In the genomic region with DNA sequence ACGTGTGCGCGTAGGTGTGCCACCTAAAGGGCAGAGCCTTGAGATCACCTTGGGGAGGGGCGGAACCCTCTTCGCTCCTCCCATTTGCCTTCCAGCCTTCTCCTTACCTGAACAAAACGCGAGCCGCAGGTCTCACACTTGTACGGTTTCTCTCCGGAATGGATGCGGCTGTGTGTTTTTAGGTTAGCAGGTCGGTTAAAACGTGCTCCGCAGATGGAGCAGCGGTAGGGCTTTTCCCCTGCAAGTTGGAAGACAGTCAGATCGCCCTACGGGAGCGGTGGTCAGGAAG, we compare ENCODE assay signal across 9 mouse cellular contexts. TPM values are rescaled to one million over a fixed set of nuclear protein-coding genes. Genes with fewer than 3 reads are reported as not detected.
DNase-seq lines count a peak whose midpoint lies in the region; ATAC-seq and TF ChIP-seq lines count a peak whose summit lies in the region.
"Had no signal": no experiment of that assay in that cellular context is flagged by ENCODE, and none has a peak within 500 bp of the region (broad histone marks: within the 10 kb centered on the region; RNA-seq: fewer than 3 reads in every experiment).

No protein-coding gene starts in this region.

- peak overlapping the region; percentile 90 for H3K27ac ChIP-seq in heart, postnatal 0 days (ENCODE audit: low read depth)
- H3K27ac ChIP-seq in liver, embryonic 12.5 days, result peak overlapping the region; percentile 59; the same call in 1 of the 2 replicates
- H3K27ac ChIP-seq in stomach, embryonic 14.5 days (ENCODE audit: low read length), result no peak overlapping the region

- peaks cover 8% of the 10 kb centered on the region for H3K4me1 ChIP-seq in lung, adult 2 months (ENCODE audit: control insufficient read depth, insufficient read depth, low read length)
- 0 out of 2 replicates have a peak, but pooled peaks cover 7% of the 10 kb centered on the region for H3K4me1 ChIP-seq in heart, postnatal 0 days (ENCODE audit: control insufficient read depth, insufficient read depth)
- peaks cover 93% of the 10 kb centered on the region for H3K4me1 ChIP-seq in liver, embryonic 12.5 days
- peaks cover 11% of the 10 kb centered on the region; the same call in 1 of the 2 replicates for H3K4me1 ChIP-seq in stomach, embryonic 14.5 days (ENCODE audit: control insufficient read depth, insufficient read depth, low read length)

- TF ChIP-seq POLR2A in lung, adult 2 months (IDR thresholded peaks at IDR 0.05; ENCODE audit: borderline replicate concordance, extremely low read depth, low read depth, low read length), result no peak

- intact Hi-C loops in left cerebral cortex, postnatal 4 days (cut with DNase I), result no loop called here

- TF ChIP-seq CTCF in lung, adult 2 months (IDR thresholded peaks at IDR 0.05; ENCODE audit: insufficient read depth, low read length), result no peak
- TF ChIP-seq CTCF in heart, postnatal 0 days (IDR thresholded peaks at IDR 0.05; ENCODE audit: low read depth), result no peak

- H3K36me3 ChIP-seq in heart, postnatal 0 days (replicated peaks; ENCODE audit: control insufficient read depth, insufficient read depth, low read length), result peaks cover 9% of the 10 kb centered on the region
- H3K36me3 ChIP-seq in liver, embryonic 12.5 days, result no peaks in the 10 kb centered on the region
- no peaks in the 10 kb centered on the region; the same call in 1 of the 2 replicates for H3K36me3 ChIP-seq in stomach, embryonic 14.5 days (ENCODE audit: control insufficient read depth, insufficient read depth, low read length)

- 22% methylated on average over 18 of the region's 18 CpGs for WGBS in lung, adult 2 months
- 7% methylated on average over 18 of the region's 18 CpGs for WGBS in heart, postnatal 0 days
- WGBS in liver, embryonic 12.5 days (ENCODE audit: insufficient replicate concordance), result 36% methylated on average over 18 of the region's 18 CpGs
- 8% methylated on average over 18 of the region's 18 CpGs for WGBS in stomach, embryonic 14.5 days

- H3K9me3 ChIP-seq in heart, postnatal 0 days (replicated peaks; ENCODE audit: control insufficient read depth, low read length), result no peaks in the 10 kb centered on the region
- H3K9me3 ChIP-seq in liver, embryonic 12.5 days (replicated peaks), result no peaks in the 10 kb centered on the region
- H3K9me3 ChIP-seq in stomach, embryonic 14.5 days (ENCODE audit: control insufficient read depth, low read depth, low read length), result no peaks in the 10 kb centered on the region

- H3K4me3 ChIP-seq in lung, adult 2 months (replicated peaks; ENCODE audit: extremely low read depth, low read depth, low read length), result peak overlapping the region; percentile 3
- peak overlapping the region; percentile 51 for H3K4me3 ChIP-seq in heart, postnatal 0 days (ENCODE audit: low read depth, low read length)
- peak overlapping the region; percentile 31 for H3K4me3 ChIP-seq in liver, embryonic 12.5 days
- peak overlapping the region; percentile 11 for H3K4me3 ChIP-seq in stomach, embryonic 14.5 days (ENCODE audit: low read depth, low read length)

- H3K27me3 ChIP-seq in heart, postnatal 0 days (ENCODE audit: control insufficient read depth, insufficient read depth, low read length), result peaks cover 44% of the 10 kb centered on the region
- peaks cover 50% of the 10 kb centered on the region for H3K27me3 ChIP-seq in liver, embryonic 12.5 days (replicated peaks)
- H3K27me3 ChIP-seq in stomach, embryonic 14.5 days (ENCODE audit: control insufficient read depth, insufficient read depth, low read length), result peaks cover 19% of the 10 kb centered on the region

- no peak for ATAC-seq in heart, postnatal 0 days (ENCODE audit: insufficient read depth, low read depth)
- ATAC-seq in liver, embryonic 12.5 days, result no peak
- ATAC-seq in stomach, embryonic 14.5 days (ENCODE audit: insufficient number of reproducible peaks, insufficient read depth, low FRiP score, low read depth), result no peak

- peak overlapping the region; percentile 60 for H3K4me2 ChIP-seq in heart, postnatal 0 days (ENCODE audit: low read depth, low read length)
- peak overlapping the region; percentile 81 for H3K4me2 ChIP-seq in liver, embryonic 12.5 days
- peak overlapping the region; percentile 53 for H3K4me2 ChIP-seq in stomach, embryonic 14.5 days (replicated peaks; ENCODE audit: low read depth, low read length)

- DNase-seq in lung, adult 2 months, result peak; percentile 56
- no peak for DNase-seq in lung, postnatal 14 days
- no peak for DNase-seq in heart, postnatal 0 days (ENCODE audit: low spot score)
- no peak for DNase-seq in c-Kit-positive CD71-positive TER-119-positive erythroid progenitor cells, embryonic 14.5 days (ENCODE audit: low spot score)
- DNase-seq in layer of hippocampus, adult 11-12 months (ENCODE audit: low spot score), result no peak
- DNase-seq in left cerebral cortex, postnatal 4 days, result no peak
- DNase-seq: adrenal gland, postnatal 36 days had no signal

- TF ChIP-seq EP300 in heart, postnatal 0 days (IDR thresholded peaks at IDR 0.05; ENCODE audit: low read depth), result no peak

- H3K9ac ChIP-seq in heart, postnatal 0 days (replicated peaks; ENCODE audit: low read depth, low read length), result peak overlapping the region; percentile 65
- H3K9ac ChIP-seq in liver, embryonic 12.5 days, result peak overlapping the region; percentile 12
- H3K9ac ChIP-seq in stomach, embryonic 14.5 days (replicated peaks; ENCODE audit: low read depth, low read length), result 0 out of 2 replicates have a peak overlapping the region, but pooled peaks have one; percentile 10

RNA-seq across cellular contexts. Expression of a gene that starts 3.1 kb away (rescaled TPM):
- 21.9 and 25.6 TPM in 2 replicates for polyA plus RNA-seq in lung, adult 2 months (2012; rRNA removed)
- total RNA-seq in heart, postnatal 0 days (2014; rRNA removed; ENCODE audit: low replicate concordance), result 12.8 and 44.1 TPM in 2 replicates
- 16.8 and 18.9 TPM in 2 replicates for polyA plus RNA-seq in heart, postnatal 0 days (2015; fragmentation: Nextera tagmentation; extraction: Ambion mirVana)
- polyA plus RNA-seq in liver, embryonic 12.5 days (2016; fragmentation: Nextera tagmentation; extraction: Ambion mirVana), result 2.8 and 3.8 TPM in 2 replicates
- polyA plus RNA-seq in stomach, embryonic 14.5 days (2014; fragmentation: Nextera tagmentation; extraction: Ambion mirVana), result 11.3 and 12.0 TPM in 2 replicates
- total RNA-seq in left cerebral cortex, postnatal 4 days (2021), result 1 to 10 TPM; 9.1 to 9.3 TPM

RNA-seq across cellular contexts. Expression of a gene that starts 5.7 kb away (rescaled TPM):
- 9.2 and 11.3 TPM in 2 replicates for polyA plus RNA-seq in lung, adult 2 months (2012; rRNA removed)
- total RNA-seq in heart, postnatal 0 days (2014; rRNA removed; ENCODE audit: low replicate concordance), result 3.1 and 5.5 TPM in 2 replicates
- polyA plus RNA-seq in heart, postnatal 0 days (2015; fragmentation: Nextera tagmentation; extraction: Ambion mirVana), result 4.4 and 4.5 TPM in 2 replicates
- 6.1 and 8.5 TPM in 2 replicates for polyA plus RNA-seq in liver, embryonic 12.5 days (2016; fragmentation: Nextera tagmentation; extraction: Ambion mirVana)
- polyA plus RNA-seq in stomach, embryonic 14.5 days (2014; fragmentation: Nextera tagmentation; extraction: Ambion mirVana), result 5.6 and 8.8 TPM in 2 replicates
- total RNA-seq in left cerebral cortex, postnatal 4 days (2021), result 10 to 100 TPM; 14.8 to 15.2 TPM

RNA-seq across cellular contexts. Expression of a gene that starts 11.2 kb away (rescaled TPM):
- polyA plus RNA-seq in lung, adult 2 months (2012; rRNA removed), result 79.0 and 80.9 TPM in 2 replicates
- 47.7 and 60.5 TPM in 2 replicates for total RNA-seq in heart, postnatal 0 days (2014; rRNA removed; ENCODE audit: low replicate concordance)
- 96.5 and 102 TPM in 2 replicates for polyA plus RNA-seq in heart, postnatal 0 days (2015; fragmentation: Nextera tagmentation; extraction: Ambion mirVana)
- 97.4 and 104 TPM in 2 replicates for polyA plus RNA-seq in liver, embryonic 12.5 days (2016; fragmentation: Nextera tagmentation; extraction: Ambion mirVana)
- polyA plus RNA-seq in stomach, embryonic 14.5 days (2014; fragmentation: Nextera tagmentation; extraction: Ambion mirVana), result 164 and 167 TPM in 2 replicates
- total RNA-seq in left cerebral cortex, postnatal 4 days (2021), result 10 to 100 TPM; 64.2 to 73.1 TPM

RNA-seq across cellular contexts. Expression of a gene that starts 13.1 kb away (rescaled TPM):
- polyA plus RNA-seq in lung, adult 2 months (2012; rRNA removed), result 6.6 and 7.2 TPM in 2 replicates
- 6.8 and 15.2 TPM in 2 replicates for total RNA-seq in heart, postnatal 0 days (2014; rRNA removed; ENCODE audit: low replicate concordance)
- polyA plus RNA-seq in heart, postnatal 0 days (2015; fragmentation: Nextera tagmentation; extraction: Ambion mirVana), result 7.5 and 8.6 TPM in 2 replicates
- polyA plus RNA-seq in liver, embryonic 12.5 days (2016; fragmentation: Nextera tagmentation; extraction: Ambion mirVana), result 6.2 and 7.8 TPM in 2 replicates
- polyA plus RNA-seq in stomach, embryonic 14.5 days (2014; fragmentation: Nextera tagmentation; extraction: Ambion mirVana), result 9.2 and 13.3 TPM in 2 replicates
- total RNA-seq in left cerebral cortex, postnatal 4 days (2021), result 1 to 10 TPM; 8.5 to 8.6 TPM

RNA-seq across cellular contexts. Expression of a gene that starts 13.1 kb away (rescaled TPM):
- polyA plus RNA-seq in lung, adult 2 months (2012; rRNA removed), result 143 and 168 TPM in 2 replicates
- total RNA-seq in heart, postnatal 0 days (2014; rRNA removed; ENCODE audit: low replicate concordance), result 13.1 and 75.0 TPM in 2 replicates
- polyA plus RNA-seq in heart, postnatal 0 days (2015; fragmentation: Nextera tagmentation; extraction: Ambion mirVana), result 311 and 336 TPM in 2 replicates
- polyA plus RNA-seq in liver, embryonic 12.5 days (2016; fragmentation: Nextera tagmentation; extraction: Ambion mirVana), result 159 and 173 TPM in 2 replicates
- 157 and 164 TPM in 2 replicates for polyA plus RNA-seq in stomach, embryonic 14.5 days (2014; fragmentation: Nextera tagmentation; extraction: Ambion mirVana)
- total RNA-seq in left cerebral cortex, postnatal 4 days (2021), result 100 to 1,000 TPM; 180 to 182 TPM

Comparison
In these comparisons a context has a peak if more than half of its experiments do, and no peak if none do; other contexts are left out.
1. H3K9ac ChIP-seq: peak in every context shown above with its lines; median percentile 65 in heart, postnatal 0 days; 12 in liver, embryonic 12.5 days; 10 in stomach, embryonic 14.5 days.